ENCODE assay signal across 19 mouse cellular contexts in genomic region chr6:28450481-28450880, GRCm38 (mm10). TPM values are rescaled to one million over a fixed set of nuclear protein-coding genes. Genes with fewer than 3 reads are reported as not detected.
DNase-seq lines count a peak whose midpoint lies in the region; ATAC-seq and TF ChIP-seq lines count a peak whose summit lies in the region.
"Had no signal": no experiment of that assay in that cellular context is flagged by ENCODE, and none has a peak within 500 bp of the region (broad histone marks: within the 10 kb centered on the region; RNA-seq: fewer than 3 reads in every experiment).

No protein-coding gene starts in this region.

- H3K4me1 ChIP-seq in forebrain, embryonic 14.5 days (ENCODE audit: control insufficient read depth, insufficient read depth, low read length): peaks cover 2% of the 10 kb centered on the region; the same call in 1 of the 2 replicates
- no peaks in the 10 kb centered on the region for H3K4me1 ChIP-seq in forebrain, embryonic 16.5 days (replicated peaks; ENCODE audit: control insufficient read depth, insufficient read depth, low read length)
- H3K4me1 ChIP-seq in limb, embryonic 11.5 days (ENCODE audit: control insufficient read depth, insufficient read depth, low read length): 0 out of 2 replicates have a peak, but pooled peaks cover 4% of the 10 kb centered on the region
- no peaks in the 10 kb centered on the region for H3K4me1 ChIP-seq in stomach, postnatal 0 days (replicated peaks; ENCODE audit: control insufficient read depth, insufficient read depth)
- H3K4me1 ChIP-seq: heart, embryonic 13.5 days had no signal

- H3K9me3 ChIP-seq in forebrain, embryonic 14.5 days (replicated peaks; ENCODE audit: control insufficient read depth, low read length): no peaks in the 10 kb centered on the region
- H3K9me3 ChIP-seq in forebrain, embryonic 16.5 days (ENCODE audit: control insufficient read depth, low read length): no peaks in the 10 kb centered on the region
- H3K9me3 ChIP-seq in limb, embryonic 11.5 days (ENCODE audit: control insufficient read depth, low read length): no peaks in the 10 kb centered on the region
- no peaks in the 10 kb centered on the region for H3K9me3 ChIP-seq in stomach, postnatal 0 days (ENCODE audit: control insufficient read depth, low read length)
- H3K9me3 ChIP-seq: embryonic facial prominence, embryonic 13.5 days; heart, embryonic 13.5 days; megakaryocyte, embryonic 14.5 days had no signal

- H3K27me3 ChIP-seq in forebrain, embryonic 14.5 days (replicated peaks; ENCODE audit: control insufficient read depth, insufficient read depth, low read length): peaks cover 15% of the 10 kb centered on the region
- peaks cover 14% of the 10 kb centered on the region for H3K27me3 ChIP-seq in forebrain, embryonic 16.5 days (replicated peaks; ENCODE audit: control insufficient read depth, insufficient read depth, low read length)
- H3K27me3 ChIP-seq in limb, embryonic 11.5 days (ENCODE audit: control insufficient read depth, insufficient read depth, low read length): peaks cover 25% of the 10 kb centered on the region
- peaks cover 6% of the 10 kb centered on the region; the same call in 1 of the 2 replicates for H3K27me3 ChIP-seq in stomach, postnatal 0 days (ENCODE audit: control insufficient read depth, insufficient read depth, low read length)

- peak; percentile 20; the same call in 1 of the 2 replicates for ATAC-seq in forebrain, embryonic 14.5 days
- no peak for ATAC-seq in forebrain, embryonic 16.5 days
- no peak for ATAC-seq in limb, embryonic 11.5 days (ENCODE audit: insufficient number of reproducible peaks, low FRiP score, low TSS enrichment, low read depth)
- ATAC-seq in stomach, postnatal 0 days (ENCODE audit: low FRiP score, low TSS enrichment): no peak

- H3K4me2 ChIP-seq in forebrain, embryonic 14.5 days (ENCODE audit: low read length): no peak overlapping the region
- H3K4me2 ChIP-seq in forebrain, embryonic 16.5 days (ENCODE audit: low read length): no peak overlapping the region
- H3K4me2 ChIP-seq in limb, embryonic 11.5 days (ENCODE audit: low read depth, severe bottlenecking): no peak overlapping the region
- H3K4me2 ChIP-seq in stomach, postnatal 0 days (replicated peaks; ENCODE audit: low read depth): no peak overlapping the region
- H3K4me2 ChIP-seq: embryonic facial prominence, embryonic 13.5 days; heart, embryonic 13.5 days had no signal

- H3K36me3 ChIP-seq in forebrain, embryonic 14.5 days (ENCODE audit: control insufficient read depth, insufficient read depth, low read length): no peaks in the 10 kb centered on the region
- H3K36me3 ChIP-seq in forebrain, embryonic 16.5 days (ENCODE audit: control insufficient read depth, insufficient read depth): no peaks in the 10 kb centered on the region
- H3K36me3 ChIP-seq in limb, embryonic 11.5 days (ENCODE audit: control insufficient read depth, insufficient read depth, low read length): no peaks in the 10 kb centered on the region
- no peaks in the 10 kb centered on the region for H3K36me3 ChIP-seq in stomach, postnatal 0 days (ENCODE audit: control insufficient read depth, insufficient read depth, low read length)
- H3K36me3 ChIP-seq: embryonic facial prominence, embryonic 13.5 days; heart, embryonic 13.5 days had no signal

- 14% methylated on average over 5 of the region's 5 CpGs for WGBS in forebrain, embryonic 14.5 days
- 22% methylated on average over 5 of the region's 5 CpGs for WGBS in forebrain, embryonic 16.5 days
- 12% methylated on average over 5 of the region's 5 CpGs for WGBS in limb, embryonic 11.5 days
- 15% methylated on average over 5 of the region's 5 CpGs for WGBS in stomach, postnatal 0 days

- H3K4me3 ChIP-seq in forebrain, embryonic 14.5 days (ENCODE audit: low read depth, low read length): no peak overlapping the region
- H3K4me3 ChIP-seq in forebrain, embryonic 16.5 days (replicated peaks; ENCODE audit: low read length): no peak overlapping the region
- no peak overlapping the region for H3K4me3 ChIP-seq in limb, embryonic 11.5 days (ENCODE audit: low read depth, low read length)
- no peak overlapping the region for H3K4me3 ChIP-seq in stomach, postnatal 0 days (ENCODE audit: low read depth, low read length)
- H3K4me3 ChIP-seq: embryonic facial prominence, embryonic 13.5 days; heart, embryonic 13.5 days; megakaryocyte, embryonic 14.5 days had no signal

- H3K9ac ChIP-seq in forebrain, embryonic 14.5 days (ENCODE audit: low read length): no peak overlapping the region
- H3K9ac ChIP-seq in forebrain, embryonic 16.5 days (replicated peaks; ENCODE audit: low read depth, low read length): no peak overlapping the region
- H3K9ac ChIP-seq in limb, embryonic 11.5 days (ENCODE audit: low read length): no peak overlapping the region
- H3K9ac ChIP-seq in stomach, postnatal 0 days (ENCODE audit: low read length): no peak overlapping the region
- H3K9ac ChIP-seq: embryonic facial prominence, embryonic 13.5 days; heart, embryonic 13.5 days had no signal

- TF ChIP-seq CTCF in stomach, postnatal 0 days (IDR thresholded peaks at IDR 0.05; ENCODE audit: low read depth): 0 out of 2 replicates have a peak, but pooled peaks have one; percentile 1

- TF ChIP-seq EP300 in stomach, postnatal 0 days (optimal IDR thresholded peaks at IDR 0.05): no peak

- no peak for DNase-seq in forebrain, embryonic 14.5 days (ENCODE audit: low spot score)
- peak; percentile 3 for DNase-seq in retina, embryonic 14.5 days (ENCODE audit: low spot score)
- DNase-seq in retina, postnatal 1 day: no peak
- peak; percentile 32 for DNase-seq in limb, embryonic 11.5 days (ENCODE audit: low spot score)
- DNase-seq in stomach, postnatal 0 days (ENCODE audit: low spot score): no peak
- DNase-seq in lung, postnatal 36 days: no peak
- DNase-seq in right cerebral cortex, adult 18-20 months: no peak
- DNase-seq: heart, postnatal 4 days; kidney, adult 2 months; lung, adult 2 months had no signal

- H3K27ac ChIP-seq in forebrain, embryonic 14.5 days (ENCODE audit: low read depth, low read length): no peak overlapping the region
- no peak overlapping the region for H3K27ac ChIP-seq in forebrain, embryonic 16.5 days (ENCODE audit: low read length)
- no peak overlapping the region for H3K27ac ChIP-seq in limb, embryonic 11.5 days (replicated peaks; ENCODE audit: low read depth, low read length)
- no peak overlapping the region for H3K27ac ChIP-seq in stomach, postnatal 0 days (replicated peaks)
- H3K27ac ChIP-seq: embryonic facial prominence, embryonic 13.5 days; heart, embryonic 13.5 days had no signal

RNA-seq across cellular contexts. Expression of gene Pax4, which starts 1.3 kb away (rescaled TPM):
- polyA plus RNA-seq in forebrain, embryonic 14.5 days (2014; fragmentation: Nextera tagmentation; extraction: Ambion mirVana): 0.16 TPM in 1 of 2 replicates, not detected in the other
- polyA plus RNA-seq in forebrain, embryonic 16.5 days (2015; fragmentation: Nextera tagmentation; extraction: Ambion mirVana): 0.48 TPM in 1 of 2 replicates, not detected in the other
- polyA plus RNA-seq in limb, embryonic 11.5 days (2014; fragmentation: Nextera tagmentation; extraction: Ambion mirVana): not detected in 2 replicates
- not detected in 2 replicates for polyA plus RNA-seq in stomach, postnatal 0 days (2015; fragmentation: Nextera tagmentation; extraction: Ambion mirVana)
- polyA plus RNA-seq: embryonic facial prominence, embryonic 13.5 days; gonadal fat pad, adult 2 months; heart, embryonic 13.5 days; kidney, adult 2 months; liver, adult 2 months; lung, adult 2 months; neural tube, embryonic 14.5 days; stomach, embryonic 14.5 days had no signal

RNA-seq across cellular contexts. Expression of gene Gcc1, which starts 22.3 kb away (rescaled TPM):
- 7.2 and 9.7 TPM in 2 replicates for polyA plus RNA-seq in forebrain, embryonic 14.5 days (2014; fragmentation: Nextera tagmentation; extraction: Ambion mirVana)
- polyA plus RNA-seq in forebrain, embryonic 16.5 days (2015; fragmentation: Nextera tagmentation; extraction: Ambion mirVana): 17.1 and 17.2 TPM in 2 replicates
- polyA plus RNA-seq in limb, embryonic 11.5 days (2014; fragmentation: Nextera tagmentation; extraction: Ambion mirVana): 7.3 and 8.0 TPM in 2 replicates
- 5.6 and 6.3 TPM in 2 replicates for polyA plus RNA-seq in stomach, postnatal 0 days (2015; fragmentation: Nextera tagmentation; extraction: Ambion mirVana)

RNA-seq across cellular contexts. Expression of gene Fscn3, which starts 22.9 kb away (rescaled TPM):
- polyA plus RNA-seq in forebrain, embryonic 14.5 days (2014; fragmentation: Nextera tagmentation; extraction: Ambion mirVana): not detected in 2 replicates
- not detected in 2 replicates for polyA plus RNA-seq in forebrain, embryonic 16.5 days (2015; fragmentation: Nextera tagmentation; extraction: Ambion mirVana)
- polyA plus RNA-seq in limb, embryonic 11.5 days (2014; fragmentation: Nextera tagmentation; extraction: Ambion mirVana): not detected in 2 replicates
- not detected in 2 replicates for polyA plus RNA-seq in stomach, postnatal 0 days (2015; fragmentation: Nextera tagmentation; extraction: Ambion mirVana)
- polyA plus RNA-seq: embryonic facial prominence, embryonic 13.5 days; heart, embryonic 13.5 days; liver, adult 2 months; lung, adult 2 months; midbrain, postnatal 0 days; neural tube, embryonic 14.5 days; stomach, embryonic 14.5 days had no signal

RNA-seq across cellular contexts. Expression of gene Snd1, which starts 24.5 kb away (rescaled TPM):
- 67.9 and 80.0 TPM in 2 replicates for polyA plus RNA-seq in forebrain, embryonic 14.5 days (2014; fragmentation: Nextera tagmentation; extraction: Ambion mirVana)
- 81.0 and 86.1 TPM in 2 replicates for polyA plus RNA-seq in forebrain, embryonic 16.5 days (2015; fragmentation: Nextera tagmentation; extraction: Ambion mirVana)
- polyA plus RNA-seq in limb, embryonic 11.5 days (2014; fragmentation: Nextera tagmentation; extraction: Ambion mirVana): 120 and 124 TPM in 2 replicates
- 69.0 and 81.3 TPM in 2 replicates for polyA plus RNA-seq in stomach, postnatal 0 days (2015; fragmentation: Nextera tagmentation; extraction: Ambion mirVana)

RNA-seq across cellular contexts. Expression of gene Arf5, which starts 27.1 kb away (rescaled TPM):
- 407 and 420 TPM in 2 replicates for polyA plus RNA-seq in forebrain, embryonic 14.5 days (2014; fragmentation: Nextera tagmentation; extraction: Ambion mirVana)
- 389 and 423 TPM in 2 replicates for polyA plus RNA-seq in forebrain, embryonic 16.5 days (2015; fragmentation: Nextera tagmentation; extraction: Ambion mirVana)
- 302 and 320 TPM in 2 replicates for polyA plus RNA-seq in limb, embryonic 11.5 days (2014; fragmentation: Nextera tagmentation; extraction: Ambion mirVana)
- 296 and 303 TPM in 2 replicates for polyA plus RNA-seq in stomach, postnatal 0 days (2015; fragmentation: Nextera tagmentation; extraction: Ambion mirVana)

Comparison
In these comparisons a context has a peak if more than half of its experiments do, and no peak if none do; other contexts are left out.
1. DNase-seq: peak in retina, embryonic 14.5 days (single experiment) and limb, embryonic 11.5 days (single experiment); none in forebrain, embryonic 14.5 days (single experiment), retina, postnatal 1 day (single experiment), stomach, postnatal 0 days (single experiment), lung, postnatal 36 days (single experiment) and right cerebral cortex, adult 18-20 months (single experiment).